Mouse (Mus musculus) embryonic facial prominence, embryonic 15.5 days (tissue): ENCODE results near the gene Hs6st1. TPM values are rescaled to one million over a fixed set of nuclear protein-coding genes. Genes with fewer than 3 reads are reported as not detected.

Source experiments
- ATAC-seq: fragments of 200-750 bp; cut with Nextera tagmentation; 2 replicates; pipeline ENCODE4 v1.8.0; 2017; ENCODE audit warnings: low read depth, moderate TSS enrichment; ENCODE audit not compliant: insufficient number of reproducible peaks, low FRiP score, low TSS enrichment
- H3K27ac ChIP-seq: fragments of 300-500 bp; sonication (generic); replicated peaks from 2 replicates; pipeline ENCODE4 v1.5.1; 2015; ENCODE audit warnings: mild to moderate bottlenecking, inconsistent platforms
- H3K27me3 ChIP-seq: fragments of 300-500 bp; sonication (generic); 2 replicates; pipeline ENCODE4 v1.6.1; 2015; ENCODE audit warnings: inconsistent platforms
- H3K36me3 ChIP-seq: fragments of 300-500 bp; sonication (generic); 2 replicates; pipeline ENCODE4 v1.6.1; 2015; ENCODE audit warnings: mild to moderate bottlenecking, inconsistent platforms
- H3K4me1 ChIP-seq: fragments of 300-500 bp; sonication (generic); 2 replicates; pipeline ENCODE4 v1.6.1; 2015; ENCODE audit warnings: inconsistent platforms
- H3K4me2 ChIP-seq: fragments of 300-500 bp; sonication (generic); replicated peaks from 2 replicates; pipeline ENCODE4 v1.6.1; 2015; ENCODE audit warnings: mild to moderate bottlenecking, inconsistent platforms
- H3K4me3 ChIP-seq: fragments of 300-500 bp; sonication (generic); replicated peaks from 2 replicates; pipeline ENCODE4 v1.5.1; 2015; ENCODE audit warnings: mild to moderate bottlenecking, inconsistent platforms
- H3K9ac ChIP-seq: fragments of 300-500 bp; sonication (generic); 2 replicates; pipeline ENCODE4 v1.6.1; 2015; ENCODE audit warnings: inconsistent platforms
- H3K9me3 ChIP-seq: fragments of 300-500 bp; sonication (generic); replicated peaks from 2 replicates; pipeline ENCODE4 v1.6.1; 2016; ENCODE audit warnings: inconsistent platforms
- WGBS: fragments of 180-500 bp; shearing (Covaris S2); methylation state at CpG from one replicate; pipeline ENCODE4 v1.1.7; 2015; 5-methylcytosine and 5-hydroxymethylcytosine counted together
- polyA plus RNA-seq: library from polyadenylated mRNA; unstranded; fragments of >200 nt; fragmentation: Nextera tagmentation; extraction: Ambion mirVana; gene quantifications from 2 replicates; pipeline ENCODE4 v1.2.1, GENCODE M21; 2015

The Hs6st1 gene
- polyA plus RNA-seq, 1 experiment from 2014 or later = 8.3 TPM

- WGBS = 72% methylated on average over 8 of the region's 8 CpGs
- H3K27me3 ChIP-seq = no peaks in the 10 kb centered on the region
- H3K4me3 ChIP-seq = no peak overlapping the region
- no peak overlapping the region for H3K27ac ChIP-seq
- ATAC-seq = no peak
- H3K9ac ChIP-seq = no peak overlapping the region
- H3K9me3 ChIP-seq = no peaks in the 10 kb centered on the region
- H3K36me3 ChIP-seq = no peaks in the 10 kb centered on the region
- no peak overlapping the region for H3K4me2 ChIP-seq
- H3K4me1 ChIP-seq = peaks cover 3% of the 10 kb centered on the region; the same call in 1 of the 2 replicates
Measured at GRCm38 (mm10) chr1:36113670-36114069, 45.5 kb downstream of the Hs6st1 start.

GRCm38 (mm10) chr1:36114844-36115243 is 46.6 kb downstream of the Hs6st1 start:
- no peak overlapping the region for H3K27ac ChIP-seq
- no peak overlapping the region for H3K9ac ChIP-seq
- no peaks in the 10 kb centered on the region for H3K27me3 ChIP-seq
- no peaks in the 10 kb centered on the region for H3K36me3 ChIP-seq
- H3K4me2 ChIP-seq = no peak overlapping the region
- no peak for ATAC-seq
- 96% methylated on average over 3 of the region's 3 CpGs for WGBS
- H3K9me3 ChIP-seq = no peaks in the 10 kb centered on the region
- H3K4me1 ChIP-seq = peaks cover 3% of the 10 kb centered on the region; the same call in 1 of the 2 replicates
- no peak overlapping the region for H3K4me3 ChIP-seq

GRCm38 (mm10) chr1:36116488-36116887 is 48.3 kb downstream of the Hs6st1 start:
- peaks cover 3% of the 10 kb centered on the region; the same call in 1 of the 2 replicates for H3K4me1 ChIP-seq
- H3K27ac ChIP-seq = no peak overlapping the region
- ATAC-seq = 0 out of 2 replicates have a peak, but pooled peaks have one; percentile 25
- no peak overlapping the region for H3K9ac ChIP-seq
- H3K9me3 ChIP-seq = no peaks in the 10 kb centered on the region
- H3K4me2 ChIP-seq = no peak overlapping the region
- no peaks in the 10 kb centered on the region for H3K36me3 ChIP-seq
- H3K4me3 ChIP-seq = no peak overlapping the region
- WGBS = 65% methylated on average over 5 of the region's 5 CpGs
- H3K27me3 ChIP-seq = no peaks in the 10 kb centered on the region

- 85% methylated on average over 9 of the region's 9 CpGs for WGBS
- no peak overlapping the region for H3K4me3 ChIP-seq
- H3K27me3 ChIP-seq = no peaks in the 10 kb centered on the region
- no peaks in the 10 kb centered on the region for H3K9me3 ChIP-seq
- peaks cover 3% of the 10 kb centered on the region; the same call in 1 of the 2 replicates for H3K4me1 ChIP-seq
- no peak overlapping the region for H3K4me2 ChIP-seq
- no peak overlapping the region for H3K27ac ChIP-seq
- no peak overlapping the region for H3K9ac ChIP-seq
- ATAC-seq = no peak
- no peaks in the 10 kb centered on the region for H3K36me3 ChIP-seq
Measured at GRCm38 (mm10) chr1:36118061-36118685, 50.0 kb downstream of the Hs6st1 start.

- Histone ChIP-seq H3K27me3 (no peaks in the 10 kb centered on the region), H3K4me1 (peaks cover 3% of the 10 kb centered on the region; the same call in 1 of the 2 replicates), H3K4me3 (no peak overlapping the region), H3K9me3 (no peaks in the 10 kb centered on the region), H3K9ac (no peak overlapping the region), H3K36me3 (no peaks in the 10 kb centered on the region), H3K27ac (no peak overlapping the region), H3K4me2 (no peak overlapping the region)
- ATAC-seq = no peak
- WGBS = 79% methylated on average over 3 of the region's 3 CpGs
Measured at GRCm38 (mm10) chr1:36118958-36119357, 50.8 kb downstream of the Hs6st1 start.

- no peak for ATAC-seq
- no peaks in the 10 kb centered on the region for H3K36me3 ChIP-seq
- 77% methylated on average over 4 of the region's 4 CpGs for WGBS
- no peak overlapping the region for H3K27ac ChIP-seq
- peaks cover 3% of the 10 kb centered on the region; the same call in 1 of the 2 replicates for H3K4me1 ChIP-seq
- no peak overlapping the region for H3K4me2 ChIP-seq
- H3K4me3 ChIP-seq = no peak overlapping the region
- H3K9ac ChIP-seq = no peak overlapping the region
- no peaks in the 10 kb centered on the region for H3K27me3 ChIP-seq
- no peaks in the 10 kb centered on the region for H3K9me3 ChIP-seq
Measured at GRCm38 (mm10) chr1:36119426-36119825, 51.2 kb downstream of the Hs6st1 start.

GRCm38 (mm10) chr1:36121172-36121571 is 53.0 kb downstream of the Hs6st1 start:
- no peak for ATAC-seq
- 81% methylated on average over 8 of the region's 8 CpGs for WGBS
- Histone ChIP-seq H3K9me3 (no peaks in the 10 kb centered on the region), H3K27me3 (no peaks in the 10 kb centered on the region), H3K27ac (no peak overlapping the region), H3K36me3 (no peaks in the 10 kb centered on the region), H3K4me1 (peaks cover 3% of the 10 kb centered on the region; the same call in 1 of the 2 replicates), H3K9ac (no peak overlapping the region), H3K4me2 (no peak overlapping the region), H3K4me3 (no peak overlapping the region)

GRCm38 (mm10) chr1:36125076-36125475 is 56.9 kb downstream of the Hs6st1 start:
- WGBS = 66% methylated on average over 7 of the region's 7 CpGs
- no peak overlapping the region for H3K4me2 ChIP-seq
- no peak overlapping the region for H3K4me3 ChIP-seq
- H3K36me3 ChIP-seq = no peaks in the 10 kb centered on the region
- ATAC-seq = no peak
- no peaks in the 10 kb centered on the region for H3K27me3 ChIP-seq
- no peaks in the 10 kb centered on the region for H3K4me1 ChIP-seq
- H3K9ac ChIP-seq = no peak overlapping the region
- H3K9me3 ChIP-seq = no peaks in the 10 kb centered on the region
- H3K27ac ChIP-seq = no peak overlapping the region

GRCm38 (mm10) chr1:36129126-36129525 is 60.9 kb downstream of the Hs6st1 start:
- Histone ChIP-seq H3K4me2 (no peak overlapping the region), H3K4me3 (no peak overlapping the region), H3K27ac (no peak overlapping the region), H3K36me3 (no peaks in the 10 kb centered on the region), H3K9me3 (no peaks in the 10 kb centered on the region), H3K4me1 (0 out of 2 replicates have a peak, but pooled peaks cover 3% of the 10 kb centered on the region), H3K9ac (no peak overlapping the region), H3K27me3 (no peaks in the 10 kb centered on the region)
- no peak for ATAC-seq
- 56% methylated on average over 4 of the region's 4 CpGs for WGBS

GRCm38 (mm10) chr1:36129881-36130280 is 61.7 kb downstream of the Hs6st1 start:
- ATAC-seq = no peak
- H3K4me1 ChIP-seq = 0 out of 2 replicates have a peak, but pooled peaks cover 3% of the 10 kb centered on the region
- no peak overlapping the region for H3K27ac ChIP-seq
- H3K27me3 ChIP-seq = no peaks in the 10 kb centered on the region
- no peak overlapping the region for H3K4me2 ChIP-seq
- H3K9me3 ChIP-seq = no peaks in the 10 kb centered on the region
- H3K9ac ChIP-seq = no peak overlapping the region
- 93% methylated on average over 8 of the region's 8 CpGs for WGBS
- no peak overlapping the region for H3K4me3 ChIP-seq
- no peaks in the 10 kb centered on the region for H3K36me3 ChIP-seq

- ATAC-seq = no peak
- Histone ChIP-seq H3K36me3 (no peaks in the 10 kb centered on the region), H3K9ac (no peak overlapping the region), H3K9me3 (no peaks in the 10 kb centered on the region), H3K4me3 (no peak overlapping the region), H3K4me1 (0 out of 2 replicates have a peak, but pooled peaks cover 3% of the 10 kb centered on the region), H3K27ac (no peak overlapping the region), H3K4me2 (no peak overlapping the region), H3K27me3 (no peaks in the 10 kb centered on the region)
- WGBS = 79% methylated on average over 4 of the region's 4 CpGs
Measured at GRCm38 (mm10) chr1:36130307-36131035, 62.3 kb downstream of the Hs6st1 start.
